Mouse (Mus musculus) megakaryocyte, adult 5-6 weeks (primary cell): ENCODE measurements around the gene Zfand4. TPM values are rescaled to one million over a fixed set of nuclear protein-coding genes. Genes with fewer than 3 reads are reported as not detected.

Experiments used
- ATAC-seq: 2 replicates; pipeline ENCODE4 v1.8.0; 2016; ENCODE audit warnings: mild to moderate bottlenecking, inconsistent platforms; ENCODE audit not compliant: poor library complexity, severe bottlenecking
- total RNA-seq, 2 experiments: library from RNA; stranded (forward) in 1 of 2; stranded (reverse) in 1 of 2; fragments of 153-499, 151-499 nt in 1 of 2; fragments of 221-1000, 200-1000 nt in 1 of 2; gene quantifications; 2 replicates each; pipeline versions ENCODE4 v1.2.3 to v1.2.4; 2015 to 2017

Zfand4 gene
- total RNA-seq, 2 experiments from 2014 or later: 12.0 to 25.9 TPM

DNA sequence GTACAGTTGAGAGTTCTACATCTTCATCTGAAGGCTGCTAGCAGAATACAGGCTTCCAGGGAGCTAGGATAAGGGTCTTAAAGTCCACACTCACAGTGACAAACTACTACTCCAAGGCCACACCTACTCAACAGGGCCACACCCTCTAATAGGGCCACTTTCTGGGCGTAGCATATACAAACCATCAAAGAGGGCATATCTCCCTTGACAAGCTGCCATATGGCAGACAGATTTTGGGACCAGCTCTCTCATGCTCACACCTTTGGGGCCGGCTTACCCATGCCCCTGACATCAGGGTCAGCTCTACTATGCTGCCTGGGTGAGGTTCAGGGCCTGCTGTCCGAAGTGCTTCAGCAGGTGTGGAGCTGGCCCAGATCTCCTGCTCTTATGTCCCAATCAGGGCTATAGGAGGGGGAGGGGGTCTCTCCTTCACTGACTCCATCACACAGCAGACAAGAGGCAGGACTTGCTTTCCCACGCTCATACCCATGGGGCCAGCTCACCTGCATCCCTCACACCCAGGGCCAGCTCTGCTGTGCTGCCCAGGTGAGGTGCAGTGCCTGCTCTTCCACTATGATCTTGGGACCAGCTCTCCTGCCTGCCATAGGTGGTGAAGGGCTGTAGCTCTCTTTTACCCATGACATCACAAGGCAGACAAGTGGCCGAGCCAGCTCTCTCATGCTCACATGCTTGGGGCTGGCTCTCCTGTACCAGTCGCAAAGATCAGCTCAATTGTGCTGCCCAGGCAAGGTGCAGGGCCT is 106.4 kb downstream of the Zfand4 start:
- ATAC-seq: 0 out of 2 replicates have a peak, but pooled peaks have one; percentile 21

DNA sequence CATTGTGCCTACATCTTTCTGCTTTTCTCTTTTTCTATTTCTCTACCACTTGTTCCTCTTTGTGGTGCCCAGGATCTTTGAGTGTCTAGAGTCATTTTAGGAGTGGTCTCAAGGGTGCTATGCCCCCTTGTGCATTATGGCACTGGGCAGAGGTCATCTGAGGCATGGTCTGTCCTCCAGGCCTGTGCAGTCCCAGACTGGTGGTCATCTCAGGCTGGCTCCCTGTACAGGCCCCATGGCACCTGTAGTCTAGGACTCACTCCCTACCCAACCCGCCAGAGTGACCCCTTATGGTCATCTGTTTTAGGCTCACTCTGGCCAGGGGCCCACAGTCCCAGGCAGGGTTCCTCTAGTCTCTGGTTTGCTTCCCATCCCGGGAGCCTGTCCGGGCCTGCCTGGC is 107.5 kb downstream of the Zfand4 start:
- no peak for ATAC-seq

DNA sequence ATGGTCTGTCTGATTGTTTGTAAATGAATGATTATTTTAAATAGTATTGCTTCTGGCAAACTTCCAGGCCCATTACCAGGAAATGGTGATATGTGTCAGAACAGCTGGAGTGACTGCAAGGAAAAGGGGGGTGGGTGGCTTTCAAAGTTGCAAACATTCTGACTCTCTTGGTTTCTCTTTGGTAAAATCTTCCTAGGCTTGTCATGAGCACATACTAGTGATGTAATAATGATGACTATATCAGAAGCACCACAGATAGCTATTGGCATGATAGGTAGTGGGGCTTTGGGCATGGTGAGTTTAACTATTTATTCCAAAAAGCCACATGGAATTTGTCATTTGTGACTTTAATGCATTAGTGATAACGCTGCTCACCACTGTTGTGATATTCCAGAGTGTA is 110.1 kb downstream of the Zfand4 start:
- ATAC-seq: no peak

DNA sequence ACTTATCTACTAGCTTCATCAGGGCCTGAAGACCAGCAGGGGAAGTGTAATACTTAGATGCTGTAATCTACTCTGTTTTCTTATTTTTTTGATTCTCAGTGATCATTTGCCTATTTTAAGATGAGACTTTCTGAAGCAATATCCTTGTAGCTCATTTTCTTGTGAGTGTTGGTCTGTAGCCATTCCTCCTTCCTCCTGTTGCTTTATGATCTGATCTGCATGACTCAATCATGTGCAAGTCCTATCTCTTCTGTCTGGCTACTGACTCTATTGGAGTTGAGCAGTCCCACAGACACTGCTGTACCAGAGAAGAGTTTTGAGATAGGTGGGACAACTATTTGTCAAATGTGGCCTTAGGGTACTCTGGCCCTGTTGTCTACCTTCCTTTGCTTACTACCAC is 110.6 kb downstream of the Zfand4 start:
- ATAC-seq: 0 out of 2 replicates have a peak, but pooled peaks have one; percentile 12

DNA sequence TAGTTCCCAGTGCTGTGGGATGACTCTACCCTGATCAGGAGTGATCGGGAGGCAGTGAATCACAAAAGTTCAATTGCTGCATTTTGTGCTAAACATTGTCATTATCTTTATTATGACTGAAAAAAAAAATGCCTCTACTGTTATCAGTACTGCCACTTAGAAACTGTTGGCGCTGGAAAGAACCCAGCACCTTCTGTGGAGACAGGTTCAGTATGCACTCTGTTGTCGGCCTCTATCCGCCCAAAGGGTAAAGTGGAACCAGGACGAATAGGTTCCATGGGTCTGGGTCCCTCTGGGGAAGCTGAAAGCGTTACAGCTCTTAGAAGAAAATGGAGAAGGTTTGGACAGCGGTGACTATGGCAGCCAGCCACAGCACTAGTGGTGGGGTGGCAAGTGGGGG is 114.9 kb downstream of the Zfand4 start:
- no peak for ATAC-seq

Other genes starting within 250 kb of the Zfand4 start
- 72.5 and 79.8 TPM in 2 replicates for gene Tmcc1, start 70.7 kb upstream of the Zfand4 start, total RNA-seq (2015)
- gene Tmcc1, start 70.7 kb upstream of the Zfand4 start, total RNA-seq (2017): 99.8 and 113 TPM in 2 replicates
- gene Washc2, start 56.2 kb upstream of the Zfand4 start, total RNA-seq (2015): 58.3 and 67.1 TPM in 2 replicates
- gene Washc2, start 56.2 kb upstream of the Zfand4 start, total RNA-seq (2017): 105 and 120 TPM in 2 replicates
- gene March8, start 73.8 kb downstream of the Zfand4 start, total RNA-seq (2015): 4.7 and 8.4 TPM in 2 replicates
- 15.1 and 15.2 TPM in 2 replicates for gene March8, start 73.8 kb downstream of the Zfand4 start, total RNA-seq (2017)
- gene Alox5, start 197.0 kb downstream of the Zfand4 start, total RNA-seq (2015): 53.8 and 58.6 TPM in 2 replicates
- gene Alox5, start 197.0 kb downstream of the Zfand4 start, total RNA-seq (2017): 55.0 and 61.5 TPM in 2 replicates
- not detected in 2 replicates for gene Olfr211, start 224.9 kb downstream of the Zfand4 start, total RNA-seq (2015)
- not detected in 2 replicates for gene Olfr211, start 224.9 kb downstream of the Zfand4 start, total RNA-seq (2017)
- gene Olfr212, start 242.3 kb downstream of the Zfand4 start, total RNA-seq (2015): 0.20 and 0.43 TPM in 2 replicates
- 0.24 TPM in 1 of 2 replicates, not detected in the other for gene Olfr212, start 242.3 kb downstream of the Zfand4 start, total RNA-seq (2017)